Mouse (Mus musculus) CH12F3 (cell line): ENCODE data around the gene Eef1akmt1.

Experiments
- in situ Hi-C: fragments of 300-500 bp; cut with MboI; formaldehyde crosslinking; loops from 2 replicates; pipeline ENCODE4 v1.14.3; 2020; ENCODE audit warnings: low sequenced_read_pairs

Gene Eef1akmt1

DNA sequence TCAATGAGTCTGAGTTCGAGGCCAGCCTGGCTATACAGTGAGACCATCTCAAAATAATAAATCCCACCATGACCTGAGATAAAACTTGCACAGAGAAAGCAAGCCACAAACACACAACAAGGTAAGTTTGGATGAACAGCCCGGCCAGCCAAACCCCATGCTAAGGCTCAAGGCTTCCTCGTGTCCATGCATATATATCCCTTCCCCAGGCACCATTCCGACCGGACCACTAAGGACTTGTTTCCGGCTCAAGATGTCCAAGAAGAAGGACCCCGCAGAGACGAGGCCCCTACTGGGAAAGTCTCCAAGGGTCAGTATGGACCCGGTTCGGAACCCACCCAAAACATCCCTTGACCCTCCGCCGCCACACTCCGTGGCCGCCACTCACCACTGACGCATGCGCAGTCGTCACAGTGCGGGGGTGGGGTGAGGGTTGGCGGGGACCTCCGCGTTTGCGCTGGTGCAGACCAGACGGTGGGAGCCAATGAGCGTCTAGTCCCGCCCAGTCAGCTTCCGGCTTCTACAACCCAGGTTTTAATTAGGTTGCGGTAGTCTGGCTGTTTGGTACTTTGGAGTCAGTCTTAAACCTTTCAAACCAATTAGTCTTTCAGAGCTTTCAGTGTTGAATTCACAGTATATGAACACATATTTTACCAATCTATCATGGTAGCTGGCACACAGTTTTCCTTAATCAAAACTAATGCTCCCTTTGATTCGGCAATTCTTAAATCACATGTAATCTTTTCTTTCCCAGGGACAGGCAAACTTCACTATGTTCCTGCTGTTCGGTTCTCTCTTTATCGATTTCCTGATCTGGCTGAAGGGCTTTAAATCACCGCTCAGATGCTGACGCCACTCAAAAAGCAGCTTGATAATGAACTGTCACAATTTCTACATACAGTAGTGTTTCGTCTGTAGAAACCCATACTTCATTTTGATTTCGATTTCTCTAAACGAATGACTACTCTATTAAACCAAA lies at the start of gene Eef1akmt1:
Eef1akmt1 (minus strand) TSS at position 458 of the 979 bp plus-strand sequence.
- in situ Hi-C loops, result no loop called here

DNA sequence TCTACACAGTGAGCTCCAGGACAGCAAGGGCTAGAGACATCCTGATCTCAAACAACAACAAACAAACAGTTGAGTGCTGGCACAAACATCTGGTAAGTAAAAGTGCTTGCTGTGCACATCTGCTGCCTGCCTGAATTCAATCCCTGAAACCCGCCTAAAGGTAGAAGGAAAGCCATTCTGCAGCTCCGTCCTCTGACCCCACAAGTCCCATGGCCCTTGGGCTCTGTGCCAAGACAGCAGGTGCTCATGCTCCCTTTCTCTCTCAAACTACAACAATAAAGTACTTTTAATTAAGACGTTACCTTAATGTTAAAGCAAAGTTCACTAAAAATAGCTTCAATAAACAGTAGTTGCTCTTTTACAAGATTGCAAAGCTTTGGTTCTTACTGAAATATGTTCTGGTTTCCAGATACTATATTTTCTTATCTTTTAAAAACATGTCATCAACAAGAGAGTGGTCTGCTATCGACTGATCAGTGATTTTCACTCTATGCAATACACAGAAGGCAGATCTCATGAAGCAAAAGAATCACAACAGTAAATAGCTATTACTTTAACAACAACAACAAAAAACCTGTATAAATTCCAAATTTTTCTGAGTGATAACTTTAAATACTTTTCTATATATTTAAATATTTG lies 49.3 kb upstream of the Eef1akmt1 start:
- in situ Hi-C loops, result no loop called here

DNA sequence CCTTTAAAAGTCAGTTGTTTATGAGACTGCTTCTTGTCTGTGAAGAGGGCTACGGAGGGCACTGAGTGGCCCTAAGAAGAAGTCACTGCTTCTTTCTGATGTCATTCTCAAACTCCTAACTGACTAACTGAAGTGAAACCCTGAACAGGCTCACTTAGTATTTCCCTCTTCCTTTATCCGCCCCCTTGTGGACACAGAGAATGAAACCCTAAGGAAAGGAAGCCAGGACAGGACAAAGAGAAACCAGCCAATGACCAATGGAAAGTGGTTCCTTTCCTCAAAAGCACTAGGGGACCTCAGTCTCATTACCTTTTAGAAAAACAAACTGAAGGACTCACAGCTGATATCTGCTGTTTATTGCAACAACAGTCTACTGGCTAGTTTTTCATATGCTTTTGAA lies 48.1 kb upstream of the Eef1akmt1 start:
- in situ Hi-C loops, result no loop called here

DNA sequence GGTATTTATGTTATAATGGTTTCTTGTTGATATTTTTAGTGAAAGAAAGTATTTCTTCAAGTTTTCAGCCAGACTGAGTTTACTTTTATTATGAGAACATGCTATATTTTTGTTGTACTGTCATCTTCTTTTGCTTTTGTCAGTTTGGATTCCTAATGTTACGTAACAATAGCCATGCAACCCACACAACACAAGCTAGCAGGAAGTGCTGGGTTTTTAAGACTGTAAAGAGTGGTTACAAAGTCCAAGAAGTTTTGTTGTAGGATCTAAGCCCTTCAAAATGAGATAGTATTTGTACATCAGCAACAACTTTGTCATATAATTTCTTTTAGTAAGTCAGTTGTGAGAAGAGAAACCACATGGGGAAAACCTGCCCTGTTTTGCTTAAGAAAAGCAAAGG lies 46.3 kb upstream of the Eef1akmt1 start:
- in situ Hi-C loops, result no loop called here

GRCm38 (mm10) chr14:57616339-57616965 lies 45.0 kb upstream of the Eef1akmt1 start:
- in situ Hi-C loops, result no loop called here

DNA sequence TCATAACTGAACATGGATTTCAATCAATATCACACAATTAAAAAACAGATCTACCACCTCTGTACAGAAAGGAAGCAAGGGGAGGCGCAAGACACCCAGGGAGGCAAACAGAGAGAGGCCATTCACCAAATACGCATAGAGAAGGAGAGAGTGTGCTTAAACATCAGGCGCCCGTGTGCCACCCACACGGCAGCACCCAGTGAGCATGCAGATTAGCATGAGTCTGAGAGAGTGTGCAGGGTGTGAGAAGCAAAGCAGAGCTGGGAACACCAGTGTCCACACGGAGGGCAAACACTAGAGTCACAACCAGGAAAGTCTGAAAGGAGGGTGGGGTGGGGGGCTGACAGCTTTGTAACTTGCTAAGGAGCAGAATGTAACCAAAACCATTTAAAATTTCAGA lies 44.4 kb upstream of the Eef1akmt1 start:
- in situ Hi-C loops, result no loop called here

DNA sequence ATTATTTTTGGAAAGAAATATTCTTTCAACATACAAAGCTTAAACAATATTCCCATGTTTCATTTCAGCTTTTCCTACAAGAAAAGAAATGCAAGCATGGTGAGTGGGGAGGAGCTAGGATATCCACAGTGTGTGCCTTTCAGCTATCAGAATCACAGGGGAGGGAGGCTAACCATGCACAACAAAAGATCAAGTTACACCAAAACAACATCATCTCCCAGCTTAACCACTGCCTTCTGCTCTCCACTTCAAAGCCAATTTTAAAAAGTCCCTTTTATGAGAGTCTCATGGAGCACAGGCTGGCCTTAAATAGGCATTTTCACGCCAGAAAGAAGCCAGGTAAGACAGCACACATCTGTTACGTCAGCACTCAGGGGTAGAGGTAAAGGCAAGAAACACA lies 39.6 kb upstream of the Eef1akmt1 start:
- in situ Hi-C loops, result no loop called here

- in situ Hi-C loops, result no loop called here
These were observed 38.5 kb upstream of the Eef1akmt1 start for GRCm38 (mm10) chr14:57609816-57610329.

- in situ Hi-C loops, result no loop called here
These were observed 36.1 kb upstream of the Eef1akmt1 start for GRCm38 (mm10) chr14:57607500-57607899.

- in situ Hi-C loops, result no loop called here
These were observed 35.4 kb upstream of the Eef1akmt1 start for GRCm38 (mm10) chr14:57606663-57607365.

DNA sequence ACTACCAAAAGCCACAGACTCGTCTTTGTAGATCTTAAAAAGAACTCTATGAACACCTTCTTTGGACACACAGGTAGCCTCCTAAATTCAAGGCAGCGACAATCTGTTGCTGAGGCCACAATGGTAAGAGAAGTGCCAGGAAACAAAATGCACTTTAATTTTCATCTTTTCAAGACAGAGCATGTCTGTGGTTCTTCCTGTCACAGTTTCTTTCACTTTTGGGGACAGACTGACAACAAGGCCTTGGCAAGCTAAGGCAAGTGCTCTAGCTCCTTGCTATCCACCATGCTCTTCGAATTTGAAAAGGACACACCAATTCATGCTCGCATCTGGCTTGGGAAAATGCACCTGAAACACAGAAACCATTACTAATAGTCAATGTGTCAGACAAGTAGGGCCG lies 21.9 kb upstream of the Eef1akmt1 start:
- in situ Hi-C loops, result no loop called here

DNA sequence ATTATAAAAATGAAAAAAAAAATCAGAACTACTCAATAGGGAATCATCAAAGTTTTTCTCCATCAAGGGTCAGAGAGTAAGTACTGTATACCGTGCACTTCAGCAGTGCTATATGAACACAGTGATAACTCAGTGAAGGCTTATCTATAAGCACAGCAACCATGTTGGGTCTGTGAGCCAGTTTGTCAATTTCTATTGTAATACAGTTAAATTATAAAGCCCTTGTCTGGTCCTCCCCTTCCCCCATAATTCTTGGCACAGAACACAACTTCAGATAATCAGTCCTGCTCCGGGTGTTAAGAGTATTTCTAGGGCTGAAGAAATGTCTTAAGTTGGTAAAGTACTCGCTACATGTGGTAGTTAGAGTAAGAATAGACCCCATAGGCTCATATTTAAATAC lies 20.4 kb upstream of the Eef1akmt1 start:
- in situ Hi-C loops, result no loop called here

DNA sequence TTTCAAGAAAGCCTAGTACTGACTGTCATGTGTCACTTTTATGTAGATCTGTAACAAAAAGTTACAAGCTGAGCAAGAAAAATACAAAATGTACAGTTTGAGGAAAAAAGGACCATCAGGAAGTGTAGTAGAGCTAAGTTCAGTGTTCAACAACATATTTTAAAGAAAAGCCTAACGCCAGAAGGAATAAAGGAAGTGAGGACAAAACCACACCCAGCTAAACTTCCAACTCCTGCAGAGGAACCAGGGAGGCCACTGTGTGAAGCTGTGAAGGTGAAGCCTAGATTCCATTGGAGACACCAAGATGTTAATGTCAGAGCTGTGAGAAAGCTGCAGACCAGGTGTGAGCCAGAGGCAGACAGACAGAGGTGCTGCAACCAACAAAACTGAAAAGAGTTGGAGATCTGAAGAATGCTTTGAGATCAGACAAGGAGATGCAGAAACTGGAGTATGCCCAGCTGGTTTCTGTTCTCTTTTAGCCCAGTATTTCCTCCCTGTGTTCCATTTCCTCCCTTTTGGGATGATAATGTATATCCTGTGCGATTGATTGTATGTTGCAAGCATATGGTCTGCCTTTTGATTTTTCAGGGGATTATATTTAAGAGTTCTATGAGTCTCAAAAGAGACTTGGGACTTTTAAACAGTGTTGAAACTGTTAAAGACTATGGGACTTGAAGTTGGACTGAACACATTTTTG lies 5.1 kb upstream of the Eef1akmt1 start:
- in situ Hi-C loops, result no loop called here

DNA sequence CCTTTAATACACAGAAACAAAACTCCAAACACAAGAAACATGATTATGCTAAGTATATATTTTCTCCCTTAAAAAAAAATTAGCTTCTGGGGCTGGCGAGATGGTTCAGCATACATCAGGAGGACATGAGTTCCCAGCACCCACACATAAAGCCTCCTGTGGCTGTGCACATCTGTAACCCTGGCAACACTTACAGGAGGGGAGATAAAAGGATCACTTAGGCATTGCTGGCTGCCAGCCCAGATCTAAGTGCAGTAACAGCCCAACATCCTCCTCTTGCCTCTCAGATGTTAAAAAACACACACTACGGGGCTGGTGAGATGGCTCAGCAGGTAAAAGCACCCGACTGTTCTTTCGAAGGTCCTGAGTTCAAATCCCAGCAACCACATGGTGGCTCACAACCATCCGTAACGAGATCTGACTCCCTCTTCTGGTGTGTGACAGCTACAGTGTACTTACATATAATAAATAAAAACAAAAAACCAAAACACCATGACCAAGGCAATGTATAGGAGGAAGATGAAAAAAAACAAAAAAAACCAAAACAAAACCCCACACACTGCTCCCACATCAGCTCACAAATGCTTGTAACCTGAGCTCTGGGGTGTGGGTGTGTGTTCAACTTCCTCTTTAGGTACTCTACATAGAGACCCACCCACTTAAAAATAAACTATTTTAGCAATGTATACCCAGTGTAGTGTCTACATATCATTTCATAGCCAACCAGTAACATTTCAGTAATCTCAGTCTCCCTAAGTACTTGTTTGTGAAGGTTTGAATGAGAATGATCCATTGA lies 3.6 kb upstream of the Eef1akmt1 start:
- in situ Hi-C loops, result no loop called here

DNA sequence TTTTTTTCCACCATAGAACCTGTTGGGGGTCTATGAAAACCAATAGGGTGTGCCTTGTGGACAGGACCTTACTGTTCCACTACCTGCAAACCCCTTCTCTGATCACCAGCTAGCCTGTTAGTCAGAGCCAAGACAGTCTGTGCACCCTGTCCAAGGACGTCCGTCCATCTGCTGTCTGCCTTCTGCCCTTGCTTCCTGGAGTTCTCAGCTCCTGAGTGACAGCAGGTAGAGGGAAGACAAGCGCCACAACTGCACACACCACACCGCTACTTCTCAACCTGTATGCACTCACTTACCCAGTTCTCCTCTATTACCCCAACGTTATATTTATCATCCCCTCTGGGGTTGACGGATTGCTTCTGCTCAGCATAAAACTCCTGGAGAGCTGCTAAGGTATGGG lies 5.8 kb downstream of the Eef1akmt1 start:
- in situ Hi-C loops, result no loop called here

GRCm38 (mm10) chr14:57556922-57557321 lies 14.5 kb downstream of the Eef1akmt1 start:
- in situ Hi-C loops, result no loop called here

DNA sequence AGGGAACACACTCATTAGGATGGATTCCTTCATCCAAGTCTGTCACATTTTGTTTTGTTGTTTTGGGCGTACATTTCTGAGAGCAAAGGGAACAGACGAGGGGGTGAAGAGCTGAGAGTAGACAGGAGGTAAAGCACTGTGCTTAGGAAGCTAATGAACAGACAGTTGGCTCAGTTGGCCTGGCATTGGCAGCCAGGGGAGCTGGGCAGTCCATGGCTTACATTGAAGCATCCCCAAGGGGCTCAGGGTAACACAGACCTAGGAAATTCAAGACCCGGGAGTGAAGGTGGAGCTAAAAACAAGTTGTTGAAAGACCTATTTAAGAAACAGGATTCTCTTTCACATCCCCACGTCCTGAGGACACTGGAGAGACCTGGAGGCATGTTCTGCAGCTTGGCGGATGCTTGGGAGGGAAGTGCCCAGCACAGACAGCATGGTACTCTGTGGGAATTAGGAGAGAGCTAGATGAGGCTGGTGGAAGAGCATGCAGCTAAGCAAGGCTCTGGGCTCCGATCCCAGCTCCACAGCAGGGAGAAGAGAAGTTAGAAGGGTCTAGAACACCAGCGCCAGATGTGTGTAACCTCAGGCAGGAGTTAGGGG lies 15.8 kb downstream of the Eef1akmt1 start:
- in situ Hi-C loops, result no loop called here

- in situ Hi-C loops, result no loop called here
These were observed 17.0 kb downstream of the Eef1akmt1 start for GRCm38 (mm10) chr14:57554434-57554833.

DNA sequence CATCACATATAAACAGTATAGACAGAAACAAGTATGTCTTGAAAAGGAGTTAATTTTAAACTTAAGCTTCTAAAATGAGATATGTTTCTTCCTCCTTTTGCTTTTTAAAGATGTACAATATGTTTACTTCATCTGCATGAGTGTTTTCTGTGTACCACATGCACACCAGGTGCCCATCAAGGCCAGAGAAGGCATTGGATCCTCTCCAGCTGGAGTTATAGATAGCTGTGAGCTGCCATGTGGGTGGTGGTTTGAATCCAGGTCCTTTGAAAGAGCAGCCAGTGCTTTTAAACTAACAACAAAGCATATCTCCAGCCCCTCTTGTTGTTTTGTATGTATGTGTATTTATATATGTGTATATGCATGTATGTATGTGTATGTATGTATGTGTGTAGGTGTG lies 18.5 kb downstream of the Eef1akmt1 start:
- in situ Hi-C loops, result no loop called here
